Mouse (Mus musculus) limb, embryonic 11.5 days (tissue): ENCODE data around the gene Fgfr2. TPM values are rescaled to one million over a fixed set of nuclear protein-coding genes. Genes with fewer than 3 reads are reported as not detected.

Experiments
- ATAC-seq: fragments of 200-750 bp; cut with Nextera tagmentation; 2 replicates; pipeline ENCODE4 v1.8.0; 2017; ENCODE audit warnings: low read depth; ENCODE audit not compliant: insufficient number of reproducible peaks, low FRiP score, low TSS enrichment
- DNase-seq: peaks from one replicate; pipeline ENCODE4 v3.0.0-alpha.2; 2015; ENCODE audit warnings: low spot score
- H3K27ac ChIP-seq: fragments of 300-500 bp; sonication (generic); replicated peaks from 2 replicates; pipeline ENCODE4 v1.5.1; 2014; ENCODE audit warnings: low read depth, mild to moderate bottlenecking, low read length
- H3K27me3 ChIP-seq: fragments of 300-500 bp; sonication (generic); 2 replicates; pipeline ENCODE4 v1.6.1; 2014; ENCODE audit warnings: mild to moderate bottlenecking, low read length, mixed read lengths; ENCODE audit not compliant: control insufficient read depth, insufficient read depth
- H3K36me3 ChIP-seq: fragments of 300-500 bp; sonication (generic); 2 replicates; pipeline ENCODE4 v1.6.1; 2014; ENCODE audit warnings: mild to moderate bottlenecking, low read length, moderate library complexity, mixed read lengths; ENCODE audit not compliant: control insufficient read depth, insufficient read depth
- H3K4me1 ChIP-seq: fragments of 300-500 bp; sonication (generic); 2 replicates; pipeline ENCODE4 v1.6.1; 2014; ENCODE audit warnings: low read length, mixed read lengths; ENCODE audit not compliant: control insufficient read depth, insufficient read depth
- H3K4me2 ChIP-seq: fragments of 300-500 bp; sonication (generic); 2 replicates; pipeline ENCODE4 v1.6.1; 2014; ENCODE audit warnings: low read depth, mild to moderate bottlenecking, moderate library complexity; ENCODE audit not compliant: severe bottlenecking
- H3K4me3 ChIP-seq: fragments of 300-500 bp; sonication (generic); 2 replicates; pipeline ENCODE4 v1.5.1; 2014; ENCODE audit warnings: low read depth, low read length
- H3K9ac ChIP-seq: fragments of 300-500 bp; sonication (generic); 2 replicates; pipeline ENCODE4 v1.6.1; 2014; ENCODE audit warnings: mild to moderate bottlenecking, low read length
- H3K9me3 ChIP-seq: fragments of 300-500 bp; sonication (generic); 2 replicates; pipeline ENCODE4 v1.6.1; 2016; ENCODE audit warnings: low read length; ENCODE audit not compliant: control insufficient read depth
- WGBS: fragments of 180-500 bp; shearing (Covaris S2); extraction: QIAGEN DNeasy Blood & Tissue Kit; methylation state at CpG from one replicate; pipeline ENCODE4 v1.1.7; 2014; 5-methylcytosine and 5-hydroxymethylcytosine counted together
- polyA plus RNA-seq: library from polyadenylated mRNA; unstranded; fragments of >200 nt; fragmentation: Nextera tagmentation; extraction: Ambion mirVana; gene quantifications from 2 replicates; pipeline ENCODE4 v1.2.1, GENCODE M21; 2014

Fgfr2 gene
- polyA plus RNA-seq, 1 experiment from 2014 or later = 60.1 TPM

- Histone ChIP-seq H3K9me3 (no peaks in the 10 kb centered on the region), H3K4me2 (no peak overlapping the region), H3K27me3 (no peaks in the 10 kb centered on the region), H3K9ac (no peak overlapping the region), H3K36me3 (no peaks in the 10 kb centered on the region), H3K27ac (no peak overlapping the region), H3K4me3 (no peak overlapping the region), H3K4me1 (no peaks in the 10 kb centered on the region)
- 94% methylated on average over 8 of the region's 8 CpGs for WGBS
- DNase-seq (no peak), ATAC-seq (no peak)
These were observed 2319.8 kb downstream of the Fgfr2 start for GRCm38 (mm10) chr7:130803251-130803825.

- H3K9ac ChIP-seq = no peak overlapping the region
- DNase-seq = no peak
- H3K27ac ChIP-seq = no peak overlapping the region
- no peaks in the 10 kb centered on the region for H3K4me1 ChIP-seq
- no peak overlapping the region for H3K4me3 ChIP-seq
- 90% methylated on average over 4 of the region's 4 CpGs for WGBS
- H3K36me3 ChIP-seq = no peaks in the 10 kb centered on the region
- H3K4me2 ChIP-seq = no peak overlapping the region
- H3K27me3 ChIP-seq = no peaks in the 10 kb centered on the region
- no peaks in the 10 kb centered on the region for H3K9me3 ChIP-seq
- ATAC-seq = no peak
These were observed 2321.3 kb downstream of the Fgfr2 start for GRCm38 (mm10) chr7:130801811-130802210.

- Histone ChIP-seq H3K36me3 (no peaks in the 10 kb centered on the region), H3K9ac (no peak overlapping the region), H3K27me3 (no peaks in the 10 kb centered on the region), H3K27ac (no peak overlapping the region), H3K9me3 (no peaks in the 10 kb centered on the region), H3K4me3 (no peak overlapping the region), H3K4me1 (no peaks in the 10 kb centered on the region), H3K4me2 (no peak overlapping the region)
- 52% methylated on average over 4 of the region's 4 CpGs for WGBS
- ATAC-seq = no peak
- DNase-seq = no peak
These were observed 2322.5 kb downstream of the Fgfr2 start for GRCm38 (mm10) chr7:130800681-130801080.

- H3K4me2 ChIP-seq = no peak overlapping the region
- H3K27me3 ChIP-seq = no peaks in the 10 kb centered on the region
- H3K4me3 ChIP-seq = no peak overlapping the region
- H3K27ac ChIP-seq = no peak overlapping the region
- H3K9me3 ChIP-seq = no peaks in the 10 kb centered on the region
- no peaks in the 10 kb centered on the region for H3K4me1 ChIP-seq
- no peak for ATAC-seq
- no peak for DNase-seq
- H3K36me3 ChIP-seq = no peaks in the 10 kb centered on the region
- 85% methylated on average over 10 of the region's 10 CpGs for WGBS
- H3K9ac ChIP-seq = no peak overlapping the region
These were observed 2323.7 kb downstream of the Fgfr2 start for GRCm38 (mm10) chr7:130799418-130799817.

GRCm38 (mm10) chr7:130797524-130797923 is 2325.6 kb downstream of the Fgfr2 start:
- no peak overlapping the region for H3K27ac ChIP-seq
- ATAC-seq = no peak

GRCm38 (mm10) chr7:130796786-130797185 is 2326.4 kb downstream of the Fgfr2 start:
- 66% methylated on average over 8 of the region's 8 CpGs for WGBS
- no peaks in the 10 kb centered on the region for H3K27me3 ChIP-seq
- no peaks in the 10 kb centered on the region for H3K36me3 ChIP-seq
- DNase-seq = no peak
- no peaks in the 10 kb centered on the region for H3K4me1 ChIP-seq
- H3K27ac ChIP-seq = no peak overlapping the region
- H3K9ac ChIP-seq = no peak overlapping the region
- no peak overlapping the region for H3K4me3 ChIP-seq
- H3K4me2 ChIP-seq = no peak overlapping the region
- ATAC-seq = no peak
- no peaks in the 10 kb centered on the region for H3K9me3 ChIP-seq

More at GRCm38 (mm10) chr7:130797524-130797923, 2325.6 kb downstream of the Fgfr2 start:
- 88% methylated on average over 6 of the region's 6 CpGs for WGBS
- Histone ChIP-seq H3K4me2 (no peak overlapping the region), H3K4me3 (no peak overlapping the region), H3K36me3 (no peaks in the 10 kb centered on the region), H3K27me3 (no peaks in the 10 kb centered on the region), H3K9me3 (no peaks in the 10 kb centered on the region), H3K4me1 (no peaks in the 10 kb centered on the region), H3K9ac (no peak overlapping the region)
- no peak for DNase-seq

GRCm38 (mm10) chr7:130793671-130794070 is 2329.5 kb downstream of the Fgfr2 start:
- no peak overlapping the region for H3K4me3 ChIP-seq
- H3K36me3 ChIP-seq = no peaks in the 10 kb centered on the region
- H3K27ac ChIP-seq = no peak overlapping the region
- 44% methylated on average over 9 of the region's 9 CpGs for WGBS
- H3K9me3 ChIP-seq = no peaks in the 10 kb centered on the region
- H3K4me2 ChIP-seq = no peak overlapping the region
- H3K9ac ChIP-seq = no peak overlapping the region
- ATAC-seq = no peak
- H3K4me1 ChIP-seq = no peaks in the 10 kb centered on the region
- peak; percentile 23 for DNase-seq
- no peaks in the 10 kb centered on the region for H3K27me3 ChIP-seq

- no peak overlapping the region for H3K27ac ChIP-seq
- ATAC-seq (no peak), DNase-seq (no peak)
- no peaks in the 10 kb centered on the region for H3K36me3 ChIP-seq
- 91% methylated on average over 7 of the region's 7 CpGs for WGBS
- H3K9me3 ChIP-seq = no peaks in the 10 kb centered on the region
- no peaks in the 10 kb centered on the region for H3K27me3 ChIP-seq
- no peak overlapping the region for H3K4me3 ChIP-seq
- H3K9ac ChIP-seq = no peak overlapping the region
- no peaks in the 10 kb centered on the region for H3K4me1 ChIP-seq
- H3K4me2 ChIP-seq = no peak overlapping the region
These were observed 2333.7 kb downstream of the Fgfr2 start for GRCm38 (mm10) chr7:130789456-130789855.

GRCm38 (mm10) chr7:130788950-130789349 is 2334.2 kb downstream of the Fgfr2 start:
- no peaks in the 10 kb centered on the region for H3K36me3 ChIP-seq
- no peaks in the 10 kb centered on the region for H3K9me3 ChIP-seq
- H3K4me3 ChIP-seq = no peak overlapping the region
- no peaks in the 10 kb centered on the region for H3K27me3 ChIP-seq
- ATAC-seq (no peak), DNase-seq (no peak)
- H3K27ac ChIP-seq = no peak overlapping the region
- H3K4me2 ChIP-seq = no peak overlapping the region
- H3K4me1 ChIP-seq = no peaks in the 10 kb centered on the region
- WGBS = 67% methylated on average over 3 of the region's 3 CpGs
- H3K9ac ChIP-seq = no peak overlapping the region
